Mouse (Mus musculus) embryonic fibroblast, embryonic 13.5 days (primary cell): ENCODE data around the gene Zfp385c. TPM values are rescaled to one million over a fixed set of nuclear protein-coding genes. Genes with fewer than 3 reads are reported as not detected.

Experiments
- H3K27ac ChIP-seq: 2 replicates; pipeline ENCODE4 v1.5.1; 2012; ENCODE audit warnings: low read length, control low read depth, inconsistent platforms; ENCODE audit not compliant: insufficient read depth
- H3K4me1 ChIP-seq: 2 replicates; pipeline ENCODE4 v1.6.1; 2011; ENCODE audit warnings: low read length; ENCODE audit not compliant: control insufficient read depth, insufficient read depth
- H3K4me3 ChIP-seq: 2 replicates; pipeline ENCODE4 v1.5.1; 2011; ENCODE audit warnings: mild to moderate bottlenecking, control low read depth, low read length; ENCODE audit not compliant: insufficient read depth
- CTCF ChIP-seq: IDR thresholded peaks from 2 replicates; pipeline ENCODE4 v1.5.1; 2011; ENCODE audit warnings: mild to moderate bottlenecking, control low read depth, low read length, moderate library complexity, borderline replicate concordance; ENCODE audit not compliant: insufficient read depth
- POLR2A ChIP-seq: IDR thresholded peaks from 2 replicates; pipeline ENCODE4 v1.6.1; 2011; ENCODE audit warnings: low read depth, mild to moderate bottlenecking, control low read depth, low read length, moderate library complexity
- polyA plus RNA-seq: library from polyadenylated mRNA; stranded (reverse); fragments of >200 nt; gene quantifications from 2 replicates; pipeline ENCODE4 v1.2.4, GENCODE M21; 2011; ENCODE audit warnings: low read depth; ENCODE audit not compliant: missing spikeins, insufficient read length

Gene Zfp385c
- polyA plus RNA-seq, 1 experiment = 1.1 TPM

DNA sequence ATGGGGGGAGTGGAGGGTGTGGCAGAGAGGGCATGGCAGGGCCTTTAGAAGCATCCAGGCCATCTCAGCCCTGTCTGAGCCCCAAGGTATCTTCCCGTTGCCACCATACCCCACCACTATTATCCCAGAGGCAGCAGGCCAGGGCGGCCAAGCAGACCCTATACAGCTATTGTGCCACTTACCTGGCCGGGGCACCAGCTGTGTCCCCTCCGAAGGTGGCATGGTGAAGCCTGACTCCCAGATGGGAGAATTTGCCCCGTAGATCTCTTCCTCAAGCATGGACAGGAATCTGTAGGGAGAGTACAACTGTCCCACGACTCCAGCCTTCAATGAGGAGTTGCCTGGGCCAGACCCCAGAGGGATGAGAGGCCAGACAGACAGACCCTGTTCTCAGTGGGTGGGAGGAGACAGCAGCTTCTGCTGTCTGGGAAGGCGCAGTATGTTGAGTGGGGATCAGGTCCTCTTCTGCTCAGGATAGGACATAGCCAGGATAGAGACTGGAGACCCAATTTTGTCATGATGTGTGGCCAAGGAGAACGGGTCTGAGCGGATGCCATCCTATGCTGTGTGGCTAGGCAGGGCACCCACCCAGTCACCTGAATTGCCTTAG is 17.1 kb upstream of the Zfp385c start:
- H3K4me3 ChIP-seq = no peak overlapping the region
- TF ChIP-seq POLR2A (no peak), CTCF (no peak)
- H3K27ac ChIP-seq = no peak overlapping the region
- peaks cover 10% of the 10 kb centered on the region; the same call in 1 of the 2 replicates for H3K4me1 ChIP-seq

DNA sequence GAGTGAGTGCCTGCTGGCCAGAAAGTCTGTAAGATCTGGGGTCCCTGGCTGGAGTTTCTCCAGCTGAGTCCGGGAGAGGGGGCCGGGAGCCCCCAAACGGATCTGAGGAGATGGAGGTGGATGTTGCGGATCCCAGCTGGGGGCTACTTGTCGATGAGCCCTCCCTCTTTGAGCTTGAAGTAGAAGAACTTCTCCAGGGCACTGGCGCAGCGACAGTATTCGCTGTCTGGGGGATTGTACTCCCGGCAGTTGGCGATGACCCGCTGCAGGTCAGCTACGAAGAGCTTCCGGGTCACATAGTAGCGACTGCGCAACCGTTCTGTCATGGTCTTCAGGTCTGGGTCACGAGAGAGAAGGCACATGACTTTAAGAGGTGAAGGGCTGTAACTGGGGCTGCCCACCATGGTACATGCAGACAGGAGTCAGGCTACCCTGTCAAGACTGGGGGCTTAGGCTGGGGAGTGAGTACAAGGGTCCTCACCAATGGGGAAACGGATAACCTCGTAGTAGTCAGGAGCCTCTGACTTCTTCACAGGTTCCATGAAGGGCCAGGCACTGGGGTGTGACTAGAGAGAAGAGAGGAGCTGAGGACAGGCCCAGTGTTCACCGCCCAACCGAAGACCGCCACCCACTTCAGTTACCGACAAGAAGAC is 13.0 kb upstream of the Zfp385c start:
- H3K27ac ChIP-seq = no peak overlapping the region
- TF ChIP-seq CTCF (no peak), POLR2A (no peak)
- H3K4me1 ChIP-seq = peaks cover 5% of the 10 kb centered on the region; the same call in 1 of the 2 replicates
- H3K4me3 ChIP-seq = no peak overlapping the region

DNA sequence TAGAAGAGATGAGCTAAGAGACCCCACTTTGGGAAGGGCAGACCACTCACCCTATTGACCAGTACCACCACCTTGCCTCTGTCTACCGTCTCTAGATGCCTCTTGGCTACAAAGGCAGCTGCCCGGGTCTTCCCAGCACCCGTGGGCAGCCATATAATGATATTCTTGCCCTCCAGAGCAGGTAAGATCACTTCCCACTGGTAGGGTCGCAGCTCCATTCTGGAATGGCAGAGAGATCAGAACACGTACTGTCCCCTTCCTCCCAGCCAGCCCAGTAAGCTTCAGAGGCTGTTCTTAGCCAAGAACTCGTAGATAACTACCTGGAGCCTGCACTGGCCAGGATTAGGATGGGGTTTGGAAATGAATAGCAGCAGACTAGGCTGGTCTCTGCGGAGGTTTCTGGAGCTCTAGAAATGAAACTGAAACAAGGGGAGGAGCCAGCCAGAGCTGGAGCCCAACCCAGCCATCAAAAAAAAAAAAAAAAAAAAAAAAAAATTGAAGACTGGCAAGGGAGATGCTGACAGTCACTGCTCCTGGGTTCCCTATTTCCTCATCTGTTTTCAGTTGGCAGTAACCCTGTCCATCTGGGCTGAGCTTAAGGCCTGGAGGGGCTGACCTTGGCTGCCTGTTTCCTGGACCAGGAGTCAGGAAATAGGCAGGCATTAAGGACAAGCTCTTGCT is 11.7 kb upstream of the Zfp385c start, which contains the start of gene Dhx58:
Gene Dhx58, minus strand, starts transcription at position 421 of the 681 bp plus-strand sequence.
- Histone ChIP-seq H3K4me3 (no peak within 1 kb of the TSS), H3K27ac (no peak within 1 kb of the TSS), H3K4me1 (peaks cover 5% of the 10 kb centered on the region; the same call in 1 of the 2 replicates)
- TF ChIP-seq CTCF (no peak), POLR2A (no peak)

DNA sequence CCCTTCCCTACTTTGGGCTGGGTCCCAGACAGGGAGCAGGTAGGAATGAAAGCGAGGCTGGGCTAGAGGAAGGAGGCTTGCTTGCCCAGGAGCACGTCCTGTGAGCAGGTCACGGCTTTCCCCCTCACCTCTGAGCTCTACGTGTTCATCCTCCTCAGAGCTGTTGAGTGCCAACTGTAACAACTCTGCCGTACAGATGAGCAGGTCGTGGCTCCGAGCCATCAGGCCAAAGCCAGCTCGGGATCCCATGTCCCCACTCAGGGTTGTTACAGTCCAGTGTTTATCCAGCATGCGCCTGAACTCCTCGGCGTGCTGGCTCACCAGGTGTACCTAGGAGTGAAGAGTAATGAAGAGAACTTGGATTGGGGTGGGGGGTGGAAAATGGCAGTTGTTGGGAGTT is 11.1 kb upstream of the Zfp385c start:
- peaks cover 5% of the 10 kb centered on the region; the same call in 1 of the 2 replicates for H3K4me1 ChIP-seq
- H3K27ac ChIP-seq = no peak overlapping the region
- TF ChIP-seq CTCF (no peak), POLR2A (no peak)
- H3K4me3 ChIP-seq = no peak overlapping the region

DNA sequence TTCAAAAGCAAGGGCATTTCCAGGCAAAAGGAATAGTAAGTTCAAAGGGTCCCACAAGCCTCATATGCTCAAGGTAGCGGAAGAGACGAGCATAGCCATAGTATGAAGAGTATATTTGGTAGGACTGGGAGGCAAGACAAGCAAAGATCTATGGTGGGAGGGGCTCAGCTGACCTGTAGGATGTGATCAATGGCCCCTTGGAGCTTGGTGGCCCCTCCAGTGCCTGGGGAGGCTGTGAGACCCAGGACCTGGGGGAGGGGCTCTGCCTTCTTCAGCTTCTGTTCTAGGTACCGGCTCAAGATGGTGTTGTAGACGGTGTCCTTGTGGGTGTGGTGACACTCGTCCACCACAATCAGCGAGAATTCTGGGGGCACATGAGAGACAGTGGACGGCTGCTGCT is 10.7 kb upstream of the Zfp385c start:
- TF ChIP-seq CTCF (no peak), POLR2A (no peak)
- H3K4me3 ChIP-seq = no peak overlapping the region
- peaks cover 5% of the 10 kb centered on the region; the same call in 1 of the 2 replicates for H3K4me1 ChIP-seq
- H3K27ac ChIP-seq = no peak overlapping the region

DNA sequence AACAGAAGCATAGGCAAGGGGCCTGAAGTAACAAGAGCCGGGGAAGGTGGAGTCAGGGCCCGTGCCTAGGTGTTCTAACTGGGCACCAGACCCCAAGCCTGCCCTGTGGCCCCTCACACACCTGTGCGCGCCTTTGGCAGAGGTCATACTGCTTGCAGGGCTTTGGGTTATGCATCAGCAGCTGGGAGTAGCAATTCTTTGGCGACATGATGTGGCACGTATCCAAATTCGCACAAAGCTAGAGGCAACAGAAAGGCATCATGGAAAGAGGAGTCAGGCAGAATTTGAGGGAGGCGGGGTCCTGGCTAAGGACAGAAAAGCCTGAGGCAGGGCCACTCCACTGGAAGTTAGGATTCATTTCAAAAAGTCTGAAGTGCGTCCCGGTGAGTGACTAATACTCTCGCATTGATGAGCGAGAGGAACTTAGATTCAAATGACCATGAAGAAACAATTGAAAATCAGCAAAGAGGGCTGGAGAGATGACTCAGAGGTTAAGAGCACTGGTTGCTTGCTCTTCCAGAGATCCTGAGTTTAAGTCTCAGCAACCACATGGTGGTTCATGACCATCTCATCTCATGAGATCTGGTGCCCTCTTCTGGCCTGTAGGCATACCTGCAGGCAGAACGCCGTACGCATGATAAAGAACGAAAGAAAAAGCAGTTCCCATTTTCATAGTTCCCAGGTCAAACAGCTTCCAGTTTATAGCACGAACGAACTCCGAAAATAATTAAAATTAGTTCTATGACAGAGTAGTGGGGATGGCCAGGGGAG is 10.0 kb upstream of the Zfp385c start:
- no peak overlapping the region for H3K4me3 ChIP-seq
- TF ChIP-seq CTCF (peak; percentile 89), POLR2A (0 out of 2 replicates have a peak, but pooled peaks have one; percentile 30)
- peaks cover 5% of the 10 kb centered on the region; the same call in 1 of the 2 replicates for H3K4me1 ChIP-seq
- no peak overlapping the region; the same call in 1 of the 2 replicates for H3K27ac ChIP-seq

- no peak overlapping the region for H3K4me3 ChIP-seq
- no peak overlapping the region for H3K27ac ChIP-seq
- H3K4me1 ChIP-seq = peaks cover 5% of the 10 kb centered on the region; the same call in 1 of the 2 replicates
- TF ChIP-seq POLR2A = no peak
- no peak for TF ChIP-seq CTCF
These were observed 9.0 kb upstream of the Zfp385c start for GRCm38 (mm10) chr11:100701301-100701700.

GRCm38 (mm10) chr11:100700710-100701109 is 8.5 kb upstream of the Zfp385c start:
- H3K27ac ChIP-seq = no peak overlapping the region
- H3K4me1 ChIP-seq = peaks cover 5% of the 10 kb centered on the region; the same call in 1 of the 2 replicates
- H3K4me3 ChIP-seq = no peak overlapping the region
- TF ChIP-seq POLR2A = no peak
- TF ChIP-seq CTCF = no peak

DNA sequence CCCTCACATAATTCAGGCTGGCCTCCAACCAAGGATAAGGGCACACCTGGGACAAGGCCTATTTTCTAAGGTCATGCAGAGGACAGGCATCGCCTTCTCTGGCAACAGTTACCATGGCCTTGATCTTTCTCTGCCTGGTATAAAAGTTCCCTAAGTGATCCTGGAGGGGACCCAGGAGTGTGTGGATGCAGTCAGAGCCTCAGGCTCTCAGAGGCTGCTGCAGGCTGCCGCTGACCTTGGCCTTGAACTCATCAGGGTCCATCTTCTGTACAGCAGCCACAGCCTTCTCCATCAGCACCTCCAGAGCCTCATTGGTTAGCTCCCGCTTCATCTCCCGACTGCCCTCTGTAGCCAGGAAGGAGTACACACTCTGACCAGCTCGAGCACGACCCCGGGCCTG is 5.7 kb upstream of the Zfp385c start:
- H3K4me3 ChIP-seq = no peak overlapping the region
- H3K27ac ChIP-seq = no peak overlapping the region
- TF ChIP-seq POLR2A (no peak), CTCF (no peak)
- peaks cover 5% of the 10 kb centered on the region; the same call in 1 of the 2 replicates for H3K4me1 ChIP-seq
